Mouse (Mus musculus) myocyte (in vitro differentiated cells): ENCODE data around the gene Ly6g6e.

Experiments used
- CEBPB ChIP-seq: IDR thresholded peaks from 2 replicates; pipeline ENCODE4 v1.6.1; 2011; ENCODE audit warnings: mild to moderate bottlenecking, moderate library complexity; ENCODE audit not compliant: poor library complexity, insufficient read depth, severe bottlenecking
- E2F4 ChIP-seq: IDR thresholded peaks from one replicate; pipeline ENCODE4 v1.6.1; 2011; ENCODE audit warnings: mild to moderate bottlenecking, control low read depth, moderate library complexity; ENCODE audit not compliant: insufficient read depth
- MAX ChIP-seq: IDR thresholded peaks from one replicate; pipeline ENCODE4 v1.6.1; 2011; ENCODE audit warnings: low read depth, mild to moderate bottlenecking, control low read depth
- MYOD1 ChIP-seq, 3 experiments: IDR thresholded peaks; one replicate each; pipeline ENCODE4 v1.6.1; 2011; ENCODE audit warnings: control low read depth in 2 of 3, low read depth in 2 of 3, mild to moderate bottlenecking in 2 of 3, moderate library complexity in 1 of 3; ENCODE audit not compliant: insufficient read length in 2 of 3, control insufficient read depth in 1 of 3
- MYOG ChIP-seq, 3 experiments: IDR thresholded peaks; one replicate each; pipeline ENCODE4 v1.6.1; 2011; ENCODE audit warnings: control low read depth in 2 of 3, low read depth in 2 of 3, mild to moderate bottlenecking in 2 of 3; ENCODE audit not compliant: insufficient read length in 2 of 3, control insufficient read depth in 1 of 3, insufficient read depth in 1 of 3
- POLR2A ChIP-seq: IDR thresholded peaks from one replicate; pipeline ENCODE4 v1.6.1; 2011; ENCODE audit warnings: low read depth, mild to moderate bottlenecking, control low read depth, moderate library complexity; ENCODE audit not compliant: insufficient read length
- POLR2AphosphoS2 ChIP-seq: IDR thresholded peaks from one replicate; pipeline ENCODE4 v1.6.1; 2011; ENCODE audit warnings: low read depth, control low read depth; ENCODE audit not compliant: insufficient read length
- TCF12 ChIP-seq: IDR thresholded peaks from one replicate; pipeline ENCODE4 v1.6.1; 2011; ENCODE audit warnings: mild to moderate bottlenecking, control low read depth; ENCODE audit not compliant: poor library complexity, insufficient read depth, severe bottlenecking
- USF1 ChIP-seq: IDR thresholded peaks from one replicate; pipeline ENCODE4 v1.6.1; 2011; ENCODE audit warnings: low read depth, mild to moderate bottlenecking, control low read depth, moderate library complexity

GRCm38 (mm10) chr17:35048932-35049440 lies 27.7 kb upstream of the Ly6g6e start:
- TF ChIP-seq E2F4 (no peak), POLR2A (no peak), TCF12 (no peak), MAX (no peak), POLR2AphosphoS2 (no peak), USF1 (no peak), MYOD1 (IDR thresholded peaks at IDR 0.05; ENCODE audit: control insufficient read depth in 1 of 3, insufficient read length in 2 of 3, low read depth in 2 of 3) (no peak), MYOG (IDR thresholded peaks at IDR 0.05; ENCODE audit: control insufficient read depth in 1 of 3, insufficient read depth in 1 of 3, insufficient read length in 2 of 3, low read depth in 2 of 3) (no peak), CEBPB (no peak)
